Mouse (Mus musculus): ENCODE measurements around the gene Gm20388. TPM values are rescaled to one million over a fixed set of nuclear protein-coding genes. Genes with fewer than 3 reads are reported as not detected.
"Not testable (repeated sequence)": the region's sequence is repeated elsewhere in the genome, so short reads cannot be mapped to it uniquely, and the experiment has no call there.

Gene Gm20388
- total RNA-seq, 1 experiment from 2014 or later = 18.4 TPM

DNA sequence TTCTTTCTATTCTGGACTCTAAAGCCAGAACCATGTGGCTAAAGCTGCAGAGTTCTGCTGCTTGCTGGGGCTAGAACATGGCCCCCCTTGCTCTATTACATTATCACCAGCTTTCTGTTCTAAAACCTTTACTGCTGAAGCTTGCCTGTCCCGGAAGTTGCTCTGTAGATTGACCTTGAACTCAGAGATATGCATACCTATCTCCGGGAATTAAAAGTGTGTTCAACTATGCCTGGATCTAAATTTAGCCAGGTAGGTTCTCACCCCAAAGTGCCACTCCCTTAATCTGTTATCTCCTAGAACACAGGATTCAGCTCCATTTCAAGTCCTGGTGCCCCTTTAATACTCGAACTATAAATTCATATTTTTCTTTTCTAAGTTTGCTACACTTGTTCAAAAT is 4100.9 kb downstream of the Gm20388 start:
- ATAC-seq (replicated peaks in 1 of 2; ENCODE audit: insufficient read depth in 1 of 2, low FRiP score in 2 of 2, low TSS enrichment in 1 of 2, low read depth in 1 of 2, poor library complexity in 2 of 2, severe bottlenecking in 2 of 2) = no peak

DNA sequence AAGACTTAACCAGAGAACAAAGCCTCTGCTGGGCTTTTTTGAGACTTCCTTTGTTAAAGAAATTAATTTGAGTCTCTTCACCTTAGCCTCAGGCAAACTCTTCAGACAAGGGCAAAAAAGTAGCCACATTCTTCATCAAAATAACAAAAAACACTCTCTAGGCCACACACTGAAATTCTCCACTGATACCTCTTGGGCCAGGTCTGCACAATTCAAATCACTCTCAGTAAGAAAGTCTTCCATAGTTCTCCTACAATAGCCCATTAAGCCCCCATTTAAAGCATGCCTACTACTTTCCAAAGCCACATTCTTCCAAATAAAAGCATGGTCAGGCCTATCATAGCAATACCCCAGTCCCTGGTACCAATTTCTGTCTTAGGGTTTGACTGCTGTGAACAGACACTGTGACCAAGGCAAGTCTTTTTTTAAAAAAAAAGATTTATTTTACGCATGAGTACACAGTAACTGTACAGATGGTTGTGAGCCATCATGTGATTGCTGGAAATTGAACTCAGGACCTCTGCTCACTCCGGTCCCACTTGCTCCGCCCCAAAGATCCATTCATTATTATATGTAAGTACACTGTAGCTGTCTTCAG is 4101.4 kb downstream of the Gm20388 start:
- ATAC-seq (replicated peaks in 1 of 2; ENCODE audit: insufficient read depth in 1 of 2, low FRiP score in 2 of 2, low TSS enrichment in 1 of 2, low read depth in 1 of 2, poor library complexity in 2 of 2, severe bottlenecking in 2 of 2) = no peak

GRCm38 (mm10) chr8:124014299-124014698 is 4103.7 kb downstream of the Gm20388 start:
- not testable (repeated sequence) for ATAC-seq (replicated peaks in 1 of 2; ENCODE audit: insufficient read depth in 1 of 2, low FRiP score in 2 of 2, low TSS enrichment in 1 of 2, low read depth in 1 of 2, poor library complexity in 2 of 2, severe bottlenecking in 2 of 2)

DNA sequence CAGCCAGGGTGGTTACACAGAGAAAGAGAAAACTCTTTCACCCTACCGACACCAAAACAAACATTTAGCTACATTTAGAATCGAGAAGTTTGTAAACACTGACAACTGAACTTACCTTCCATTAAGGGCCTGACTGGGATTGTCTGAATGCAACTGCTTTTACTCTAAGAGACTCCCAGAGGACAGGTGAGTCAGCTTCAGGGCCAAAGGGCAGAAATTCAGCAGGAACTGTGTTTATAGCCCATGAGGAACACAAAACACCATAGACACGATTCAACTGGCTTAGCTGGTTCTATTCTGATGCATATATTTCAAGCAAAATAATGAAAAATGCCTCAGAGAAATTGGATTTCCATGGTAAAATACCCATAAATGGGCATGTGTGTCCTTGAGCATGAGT is 4104.1 kb downstream of the Gm20388 start:
- ATAC-seq (replicated peaks in 1 of 2; ENCODE audit: insufficient read depth in 1 of 2, low FRiP score in 2 of 2, low TSS enrichment in 1 of 2, low read depth in 1 of 2, poor library complexity in 2 of 2, severe bottlenecking in 2 of 2) = no peak

DNA sequence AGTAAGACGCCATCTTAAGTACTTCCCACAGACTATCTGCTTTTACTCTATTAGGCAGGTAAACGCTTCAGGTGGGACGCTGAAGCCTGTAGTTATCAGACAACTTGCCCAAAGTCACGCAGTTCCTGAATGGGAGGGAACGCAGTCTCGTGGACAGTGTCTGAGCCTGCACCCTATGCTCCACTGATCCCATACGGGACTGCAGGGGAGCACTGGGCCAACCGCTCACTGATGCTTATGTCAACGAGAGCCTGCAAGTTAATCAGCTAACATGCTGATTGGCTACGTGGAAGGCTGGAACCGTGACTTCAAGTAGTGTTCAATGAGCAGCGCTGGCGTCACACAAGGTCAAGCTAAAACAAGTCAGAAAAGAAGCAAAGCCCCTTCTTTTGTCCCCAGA is 4109.1 kb downstream of the Gm20388 start:
- peak; percentile 14 to 16; a peak in 1 of 4 replicates for ATAC-seq (replicated peaks in 1 of 2; ENCODE audit: insufficient read depth in 1 of 2, low FRiP score in 2 of 2, low TSS enrichment in 1 of 2, low read depth in 1 of 2, poor library complexity in 2 of 2, severe bottlenecking in 2 of 2)

- peak; percentile 20 to 36; a peak in 3 of 4 replicates for ATAC-seq (replicated peaks in 1 of 2; ENCODE audit: insufficient read depth in 1 of 2, low FRiP score in 2 of 2, low TSS enrichment in 1 of 2, low read depth in 1 of 2, poor library complexity in 2 of 2, severe bottlenecking in 2 of 2)
These were observed 4110.0 kb downstream of the Gm20388 start for GRCm38 (mm10) chr8:124020439-124021236.

DNA sequence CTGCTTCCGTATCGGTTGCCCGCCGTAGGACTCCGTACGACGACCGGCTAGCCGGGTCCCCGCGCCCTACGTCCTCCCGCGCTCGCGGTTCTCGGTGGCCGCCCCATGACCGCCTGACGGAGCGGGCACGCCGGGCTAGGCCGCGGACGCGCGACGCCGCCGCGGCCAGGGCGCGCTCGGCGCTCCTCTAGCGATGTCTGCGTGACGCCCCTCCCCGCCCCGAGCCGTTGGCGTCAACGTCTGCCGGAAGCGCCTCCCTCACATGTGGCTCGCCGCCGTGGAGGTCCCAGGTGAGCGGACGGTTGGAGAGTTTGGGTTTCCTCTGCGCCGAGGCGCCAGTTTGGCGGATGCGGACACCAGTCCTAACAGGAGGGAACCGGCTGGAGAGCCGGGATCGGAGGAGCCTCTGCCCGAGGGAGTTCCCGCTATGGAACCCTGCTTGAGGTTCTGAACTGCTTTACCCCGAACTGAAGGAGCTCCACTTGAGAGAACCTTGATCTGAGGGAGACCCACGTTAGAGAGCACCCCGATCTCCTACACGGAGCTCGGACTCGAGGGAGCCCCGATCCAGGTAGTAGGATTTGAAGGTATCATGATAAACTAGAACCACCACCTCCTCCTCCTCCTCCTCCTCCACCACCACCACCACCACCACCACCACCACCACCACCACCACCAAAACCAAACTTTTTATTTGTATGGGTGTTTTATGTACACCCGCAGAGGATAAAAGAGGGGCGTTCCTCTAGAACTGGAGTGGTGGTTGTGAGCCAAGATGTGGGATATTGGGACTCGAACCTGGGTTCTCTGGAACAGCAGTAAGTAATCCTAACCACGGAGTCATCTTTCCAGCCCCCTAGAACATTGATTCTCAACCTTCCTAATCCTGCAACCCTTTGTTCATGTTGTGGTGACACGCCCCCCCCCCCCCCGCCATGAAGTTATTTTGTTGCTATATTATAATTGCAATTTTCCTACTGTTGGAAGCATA is 4110.9 kb downstream of the Gm20388 start, which contains the start of the genes Taf5l and Urb2:
Gene Taf5l (minus strand): TSS at position 161 of the 991 bp plus-strand sequence.
Gene Urb2 (plus strand): TSS at position 272 of the 991 bp plus-strand sequence.
- peak; percentile 83 to 91 for ATAC-seq (replicated peaks in 1 of 2; ENCODE audit: insufficient read depth in 1 of 2, low FRiP score in 2 of 2, low TSS enrichment in 1 of 2, low read depth in 1 of 2, poor library complexity in 2 of 2, severe bottlenecking in 2 of 2)

DNA sequence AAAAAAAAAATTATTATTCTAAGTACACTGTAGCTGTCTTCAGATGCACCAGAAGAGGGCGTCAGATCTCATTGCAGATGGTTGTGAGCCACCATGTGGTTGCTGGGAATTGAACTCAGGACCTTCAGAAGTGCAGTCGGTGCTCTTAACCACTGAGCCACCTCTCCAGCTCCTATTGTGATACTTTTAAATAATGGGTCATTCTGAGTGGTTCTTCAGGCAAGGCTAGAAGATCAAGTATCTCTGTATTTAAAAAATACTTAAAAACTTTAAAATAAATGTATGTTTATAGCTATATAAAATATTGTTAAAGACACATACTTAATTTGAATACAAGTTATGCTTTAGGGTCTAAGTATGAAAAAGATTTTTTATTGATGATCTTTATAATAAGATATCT is 4115.6 kb downstream of the Gm20388 start:
- not testable (repeated sequence) for ATAC-seq (replicated peaks in 1 of 2; ENCODE audit: insufficient read depth in 1 of 2, low FRiP score in 2 of 2, low TSS enrichment in 1 of 2, low read depth in 1 of 2, poor library complexity in 2 of 2, severe bottlenecking in 2 of 2)

GRCm38 (mm10) chr8:124027831-124028230 is 4117.2 kb downstream of the Gm20388 start:
- no peak for ATAC-seq (replicated peaks in 1 of 2; ENCODE audit: insufficient read depth in 1 of 2, low FRiP score in 2 of 2, low TSS enrichment in 1 of 2, low read depth in 1 of 2, poor library complexity in 2 of 2, severe bottlenecking in 2 of 2)

GRCm38 (mm10) chr8:124033400-124033799 is 4122.8 kb downstream of the Gm20388 start:
- ATAC-seq (replicated peaks in 1 of 2; ENCODE audit: insufficient read depth in 1 of 2, low FRiP score in 2 of 2, low TSS enrichment in 1 of 2, low read depth in 1 of 2, poor library complexity in 2 of 2, severe bottlenecking in 2 of 2) = no peak

DNA sequence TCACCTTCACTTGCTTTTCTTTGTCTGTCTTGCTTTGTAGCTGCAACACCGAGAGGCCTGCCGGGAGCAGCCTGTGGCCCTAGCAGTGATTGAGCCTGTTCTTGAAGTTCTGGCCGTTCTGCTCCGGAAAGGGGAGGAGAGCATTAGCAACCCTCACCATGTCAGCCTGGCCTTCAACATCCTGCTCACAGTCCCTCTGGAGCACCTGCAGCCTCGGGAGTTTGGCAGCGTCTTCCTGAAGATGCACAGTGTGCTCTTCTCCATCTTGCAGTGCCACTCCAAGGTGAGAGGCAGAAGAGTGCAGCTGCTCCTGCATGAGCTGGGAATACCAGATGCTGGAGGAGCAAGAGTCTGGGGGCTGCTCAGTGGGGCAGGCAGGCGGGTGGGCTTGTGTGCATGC is 4127.5 kb downstream of the Gm20388 start:
- no peak for ATAC-seq (replicated peaks in 1 of 2; ENCODE audit: insufficient read depth in 1 of 2, low FRiP score in 2 of 2, low TSS enrichment in 1 of 2, low read depth in 1 of 2, poor library complexity in 2 of 2, severe bottlenecking in 2 of 2)

DNA sequence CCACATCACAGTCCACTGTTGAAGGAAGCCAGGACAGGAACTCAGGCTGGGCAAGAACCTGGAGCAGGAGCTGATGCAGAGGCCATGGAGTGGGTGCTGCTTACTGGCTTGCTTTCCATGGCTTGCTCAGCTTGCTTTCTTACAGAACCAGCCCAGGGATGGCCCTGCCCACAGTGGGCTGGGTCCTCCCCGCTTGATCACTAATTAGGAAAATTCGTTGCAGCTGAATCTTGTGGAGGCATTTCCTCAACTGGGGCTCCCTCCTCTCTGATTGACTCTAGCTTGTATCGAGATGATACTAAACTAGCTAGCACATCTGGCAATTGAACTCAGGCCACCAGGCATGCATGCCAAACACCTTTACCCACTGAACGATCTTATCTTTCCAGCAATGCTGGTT is 4128.7 kb downstream of the Gm20388 start:
- ATAC-seq (replicated peaks in 1 of 2; ENCODE audit: insufficient read depth in 1 of 2, low FRiP score in 2 of 2, low TSS enrichment in 1 of 2, low read depth in 1 of 2, poor library complexity in 2 of 2, severe bottlenecking in 2 of 2) = no peak

- no peak for ATAC-seq (replicated peaks in 1 of 2; ENCODE audit: insufficient read depth in 1 of 2, low FRiP score in 2 of 2, low TSS enrichment in 1 of 2, low read depth in 1 of 2, poor library complexity in 2 of 2, severe bottlenecking in 2 of 2)
These were observed 4131.6 kb downstream of the Gm20388 start for GRCm38 (mm10) chr8:124042201-124042600.

DNA sequence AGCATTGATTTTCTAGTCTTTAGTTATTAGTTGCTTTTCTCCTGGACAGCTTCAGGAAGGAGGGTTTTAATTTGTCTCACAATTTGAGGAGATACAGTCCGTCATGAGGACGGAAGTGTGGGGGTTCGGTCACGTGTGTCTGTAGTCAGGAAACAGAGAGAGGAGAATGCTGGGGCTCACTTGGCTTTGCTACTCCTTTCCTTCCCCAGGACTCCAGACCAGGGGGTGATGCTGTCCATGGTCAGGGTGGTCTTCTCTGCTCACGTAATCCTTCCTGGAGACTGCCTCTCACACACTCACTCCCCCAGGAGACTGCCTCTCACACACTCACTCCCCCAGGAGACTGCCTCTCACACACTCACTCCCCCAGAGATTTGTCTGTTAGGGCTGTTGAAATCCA is 4133.8 kb downstream of the Gm20388 start:
- ATAC-seq (replicated peaks in 1 of 2; ENCODE audit: insufficient read depth in 1 of 2, low FRiP score in 2 of 2, low TSS enrichment in 1 of 2, low read depth in 1 of 2, poor library complexity in 2 of 2, severe bottlenecking in 2 of 2) = no peak

- no peak for ATAC-seq (replicated peaks in 1 of 2; ENCODE audit: insufficient read depth in 1 of 2, low FRiP score in 2 of 2, low TSS enrichment in 1 of 2, low read depth in 1 of 2, poor library complexity in 2 of 2, severe bottlenecking in 2 of 2)
These were observed 4134.3 kb downstream of the Gm20388 start for GRCm38 (mm10) chr8:124044931-124045330.

DNA sequence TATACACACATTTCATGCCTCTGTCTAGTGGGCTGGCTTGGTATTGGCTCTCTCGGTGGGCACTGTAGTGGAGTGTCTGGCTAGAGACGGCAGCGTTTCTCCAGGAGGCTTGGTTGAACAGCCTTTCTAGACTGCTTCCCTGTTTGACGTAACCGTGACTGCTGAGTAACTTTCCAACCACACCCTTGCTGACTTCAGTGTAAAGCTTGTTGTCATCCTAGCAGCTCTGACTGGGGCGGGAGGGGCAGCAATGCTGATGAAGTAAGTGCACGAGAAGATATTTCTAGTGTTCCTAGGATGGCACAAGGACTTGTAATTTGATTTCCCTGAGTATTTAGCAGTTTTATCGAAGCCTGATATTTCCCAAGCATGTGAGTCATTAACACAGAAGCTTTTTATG is 4135.2 kb downstream of the Gm20388 start:
- no peak for ATAC-seq (replicated peaks in 1 of 2; ENCODE audit: insufficient read depth in 1 of 2, low FRiP score in 2 of 2, low TSS enrichment in 1 of 2, low read depth in 1 of 2, poor library complexity in 2 of 2, severe bottlenecking in 2 of 2)

GRCm38 (mm10) chr8:124052110-124052509 is 4141.5 kb downstream of the Gm20388 start:
- ATAC-seq (replicated peaks in 1 of 2; ENCODE audit: insufficient read depth in 1 of 2, low FRiP score in 2 of 2, low TSS enrichment in 1 of 2, low read depth in 1 of 2, poor library complexity in 2 of 2, severe bottlenecking in 2 of 2) = peak; percentile 73 to 79; a peak in 3 of 4 replicates
